Mouse (Mus musculus) mouse trophoblast stem cell (cell line): ENCODE results near the gene Gm9821.

Experiments used
- in situ Hi-C, 2 experiments: fragments of 300-500 bp; cut with MseI, MboI; formaldehyde crosslinking; loops; 2 replicates in 1 of 2; 3 replicates in 1 of 2; pipeline ENCODE4 v1.15.1; 2025

Gm9821 gene

GRCm38 (mm10) chr2:91971231-91972097 lies 26.0 kb downstream of the Gm9821 start:
- in situ Hi-C loops = no loop called here

- in situ Hi-C loops = no loop called here
Observed at GRCm38 (mm10) chr2:91972121-91972566, 26.6 kb downstream of the Gm9821 start.

GRCm38 (mm10) chr2:91973416-91974135 lies 28.1 kb downstream of the Gm9821 start:
- in situ Hi-C loops = no loop called here

- in situ Hi-C loops = no loop called here
Observed at GRCm38 (mm10) chr2:91975581-91976541, 30.4 kb downstream of the Gm9821 start, which contains the start of gene Dgkz. Dgkz (minus strand) TSS chr2:91975864.

DNA sequence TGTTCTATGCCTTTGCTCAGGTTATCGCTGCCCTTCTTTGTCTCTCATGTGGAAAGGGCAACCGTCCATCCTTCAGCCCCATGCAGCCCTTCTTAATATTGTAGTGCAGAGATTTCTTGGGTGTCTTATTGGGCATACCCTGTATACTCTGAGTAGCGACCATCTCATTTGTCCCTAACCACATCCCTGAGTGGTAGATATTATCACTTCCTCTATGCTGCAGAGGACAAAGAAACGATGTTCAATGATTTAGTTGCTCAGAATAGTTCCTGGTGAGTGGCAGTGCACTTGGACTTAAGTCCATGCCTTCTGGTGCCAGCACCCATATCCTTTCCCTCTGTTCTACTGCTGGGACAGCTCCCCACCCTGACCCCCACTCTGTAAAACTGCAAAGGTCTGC lies 32.5 kb downstream of the Gm9821 start:
- in situ Hi-C loops = no loop called here

- in situ Hi-C loops = no loop called here
Observed at GRCm38 (mm10) chr2:91978547-91978946, 33.0 kb downstream of the Gm9821 start.

- in situ Hi-C loops = no loop called here
Observed at GRCm38 (mm10) chr2:91980245-91980644, 34.7 kb downstream of the Gm9821 start.

DNA sequence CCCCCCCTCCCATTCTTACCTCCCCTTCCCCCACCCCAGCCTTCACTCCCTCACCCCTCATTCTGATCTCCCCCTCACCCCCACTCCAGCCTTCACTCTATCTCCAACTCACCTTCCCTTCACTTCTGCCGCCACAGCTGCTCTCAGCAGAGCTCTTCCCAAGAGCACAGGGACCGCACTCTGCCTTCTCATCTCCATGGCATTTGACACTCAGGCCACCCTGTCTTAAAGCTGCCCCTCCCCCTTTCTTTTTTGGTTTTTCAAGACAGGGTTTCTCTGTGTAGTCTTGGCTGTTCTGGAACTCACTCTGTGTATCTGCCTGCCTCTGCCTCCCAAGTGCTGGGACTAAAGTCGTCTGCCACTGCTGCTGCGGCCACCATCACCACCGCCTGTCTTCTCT lies 35.3 kb downstream of the Gm9821 start:
- in situ Hi-C loops = no loop called here

DNA sequence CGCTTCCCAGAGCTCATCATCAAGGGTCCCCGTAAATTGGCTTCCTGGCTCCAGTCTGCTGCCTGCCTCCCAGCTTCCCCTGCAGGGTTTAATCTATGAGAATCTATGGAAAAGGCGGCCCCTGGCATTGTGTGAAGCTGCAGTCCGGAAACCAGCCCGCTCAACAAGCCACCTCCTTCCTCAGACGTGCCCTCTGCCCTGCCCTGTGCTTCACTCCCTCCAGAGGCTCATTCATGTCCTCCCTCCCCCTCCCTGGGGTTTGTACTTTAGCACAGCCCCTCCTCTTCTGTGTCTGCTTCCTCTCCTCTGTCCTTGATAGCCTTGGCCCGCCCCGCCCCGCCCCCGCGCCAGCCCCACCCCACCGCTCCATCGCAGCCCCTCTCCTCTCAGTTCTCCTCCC lies 38.9 kb downstream of the Gm9821 start:
- in situ Hi-C loops = no loop called here

GRCm38 (mm10) chr2:91984906-91985525 lies 39.5 kb downstream of the Gm9821 start:
- in situ Hi-C loops = loop anchor here (5.0 kb wide), 1 partner anchor 72 kb away; no protein-coding TSS in a partner anchor

- in situ Hi-C loops = loop anchor here (5.0 kb wide), 1 partner anchor 71 kb away; no protein-coding TSS in a partner anchor
Observed at GRCm38 (mm10) chr2:91986071-91986470, 40.6 kb downstream of the Gm9821 start.

GRCm38 (mm10) chr2:91987542-91987941 lies 42.0 kb downstream of the Gm9821 start:
- in situ Hi-C loops = loop anchor here (5.0 kb wide), 1 partner anchor 70 kb away; no protein-coding TSS in a partner anchor

DNA sequence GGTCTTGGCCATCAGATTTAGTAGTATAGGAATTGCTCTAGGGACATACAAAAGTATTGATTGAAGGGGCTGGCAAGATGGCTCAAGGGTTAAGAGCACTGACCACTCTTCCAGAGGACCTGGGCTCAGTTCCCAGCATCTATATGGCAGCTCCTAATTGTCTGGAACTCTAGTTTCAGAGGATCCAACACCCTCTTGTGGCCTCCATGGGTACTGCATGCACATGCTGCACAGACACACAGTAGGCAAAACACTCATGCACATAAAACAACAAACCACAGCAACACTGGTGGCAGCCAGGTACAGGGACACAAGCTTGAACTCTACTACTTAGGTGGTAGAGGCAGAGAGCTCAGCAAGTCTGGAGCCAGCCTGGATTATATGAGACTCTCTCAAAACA lies 44.2 kb downstream of the Gm9821 start:
- in situ Hi-C loops = loop anchor here (5.0 kb wide), 1 partner anchor 68 kb away; no protein-coding TSS in a partner anchor

DNA sequence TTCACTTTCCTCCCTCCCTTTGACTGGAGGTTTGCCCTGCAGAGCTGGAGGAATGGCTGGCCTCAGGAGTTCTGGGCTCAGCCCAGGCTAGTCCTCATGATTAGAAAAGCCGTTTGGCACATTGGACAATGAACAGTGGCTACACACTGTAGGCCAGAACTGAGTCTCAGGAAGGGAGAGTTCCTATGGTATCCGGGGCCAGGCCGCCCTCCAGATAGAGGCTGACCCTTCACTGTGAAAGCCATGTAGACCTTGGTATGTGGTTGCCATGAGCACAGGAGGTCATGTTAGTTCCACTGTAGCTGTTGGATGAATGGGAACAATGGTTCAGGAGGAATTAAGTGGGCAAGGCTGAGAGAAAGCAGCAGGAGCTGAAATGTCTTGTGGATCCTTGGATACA lies 47.9 kb downstream of the Gm9821 start:
- in situ Hi-C loops = no loop called here

- in situ Hi-C loops = no loop called here
Observed at GRCm38 (mm10) chr2:91996006-91996405, 50.5 kb downstream of the Gm9821 start.
